Mouse (Mus musculus) CH12.LX (cell line): Measurements from ENCODE around the gene Adgra1. TPM values are rescaled to one million over a fixed set of nuclear protein-coding genes. Genes with fewer than 3 reads are reported as not detected.

Experiments used
- DNase-seq: peaks from one replicate; pipeline ENCODE4 v3.0.0-alpha.2; 2013; ENCODE audit errors: extremely low read depth
- H3K27ac ChIP-seq: 2 replicates; pipeline ENCODE4 v1.5.1; 2012; ENCODE audit warnings: low read depth, mild to moderate bottlenecking, control low read depth, moderate library complexity; ENCODE audit not compliant: insufficient read depth
- H3K27me3 ChIP-seq: replicated peaks from 2 replicates; pipeline ENCODE3; 2012; ENCODE audit warnings: inconsistent platforms
- H3K36me3 ChIP-seq, 2 experiments: replicated peaks in 1 of 2; 2 replicates each; pipeline versions ENCODE3 to v1.6.1; 2012; ENCODE audit warnings: inconsistent platforms in 1 of 2, low read length in 1 of 2, mild to moderate bottlenecking in 1 of 2, mixed read lengths in 1 of 2, moderate library complexity in 1 of 2; ENCODE audit not compliant: control insufficient read depth in 1 of 2, insufficient read depth in 1 of 2
- H3K4me1 ChIP-seq, 2 experiments: 2 replicates each; pipeline ENCODE4 v1.6.1; 2012; ENCODE audit warnings: inconsistent platforms in 1 of 2, moderate library complexity in 1 of 2; ENCODE audit not compliant: insufficient read depth in 2 of 2, control insufficient read depth in 1 of 2
- H3K4me2 ChIP-seq: 2 replicates; pipeline ENCODE4 v1.6.1; 2012; ENCODE audit warnings: low read depth, mild to moderate bottlenecking, control low read depth; ENCODE audit not compliant: poor library complexity, insufficient read depth, severe bottlenecking
- H3K4me3 ChIP-seq, 3 experiments: fragments of 150-350 bp in 1 of 3; sonication (generic) in 1 of 3; replicated peaks in 1 of 3; 2 replicates each; pipeline versions ENCODE3 to v1.5.1; 2011 to 2012; ENCODE audit warnings: low read depth in 2 of 3, low read length in 2 of 3, mild to moderate bottlenecking in 2 of 3, moderate library complexity in 2 of 3, control low read depth in 1 of 3, improper control_type of control experiment in 1 of 3, inconsistent platforms in 1 of 3, mixed read lengths in 1 of 3; ENCODE audit not compliant: poor library complexity in 1 of 3
- H3K79me2 ChIP-seq: replicated peaks from 2 replicates; pipeline ENCODE4 v1.6.1; 2012; ENCODE audit warnings: mild to moderate bottlenecking, moderate library complexity; ENCODE audit not compliant: control insufficient read depth, poor library complexity, insufficient read depth, severe bottlenecking; ENCODE audit errors: extremely low read depth
- H3K9ac ChIP-seq: 2 replicates; pipeline ENCODE4 v1.6.1; 2012; ENCODE audit warnings: low read depth, mild to moderate bottlenecking, control low read depth, moderate library complexity; ENCODE audit not compliant: insufficient read depth
- H3K9me3 ChIP-seq: replicated peaks from 2 replicates; pipeline ENCODE3; 2012; ENCODE audit warnings: low read length, inconsistent platforms, mixed read lengths
- BHLHE40 ChIP-seq: IDR thresholded peaks from 2 replicates; pipeline ENCODE4 v1.6.1; 2011; ENCODE audit warnings: mild to moderate bottlenecking, low read depth, low read length, improper control_type of control experiment
- CHD2 ChIP-seq: IDR thresholded peaks from 2 replicates; pipeline ENCODE4 v1.6.1; 2011; ENCODE audit warnings: low read length, improper control_type of control experiment
- CTCF ChIP-seq, 2 experiments: IDR thresholded peaks in 1 of 2; conservative IDR thresholded peaks in 1 of 2; 2 replicates each; pipeline ENCODE4 v1.5.1; 2011 to 2012; ENCODE audit warnings: low read depth in 2 of 2, low read length in 2 of 2, improper control_type of control experiment in 1 of 2, inconsistent platforms in 1 of 2, mild to moderate bottlenecking in 1 of 2, moderate library complexity in 1 of 2
- E2F4 ChIP-seq: IDR thresholded peaks from 2 replicates; pipeline ENCODE4 v1.6.1; 2011; ENCODE audit warnings: low read depth, low read length, improper control_type of control experiment; ENCODE audit not compliant: insufficient replicate concordance
- ELF1 ChIP-seq: IDR thresholded peaks from 2 replicates; pipeline ENCODE4 v1.6.1; 2014; ENCODE audit warnings: low read depth, mild to moderate bottlenecking, inconsistent platforms, low read length, improper control_type of control experiment
- ETS1 ChIP-seq: conservative IDR thresholded peaks from 2 replicates; pipeline ENCODE4 v1.6.1; 2012; ENCODE audit warnings: low read depth, mild to moderate bottlenecking, inconsistent platforms, low read length, improper control_type of control experiment, moderate library complexity
- GABPA ChIP-seq: IDR thresholded peaks from 2 replicates; pipeline ENCODE4 v1.6.1; 2012; ENCODE audit warnings: low read depth, low read length, improper control_type of control experiment, inconsistent platforms; ENCODE audit not compliant: insufficient replicate concordance
- HCFC1 ChIP-seq: IDR thresholded peaks from 2 replicates; pipeline ENCODE4 v1.6.1; 2012; ENCODE audit warnings: low read depth, mild to moderate bottlenecking, inconsistent platforms, low read length, improper control_type of control experiment
- IRF4 ChIP-seq: IDR thresholded peaks from 2 replicates; pipeline ENCODE4 v1.6.1; 2014; ENCODE audit warnings: low read depth, mild to moderate bottlenecking, inconsistent platforms, low read length, improper control_type of control experiment
- MAFK ChIP-seq: IDR thresholded peaks from 2 replicates; pipeline ENCODE4 v1.6.1; 2011; ENCODE audit warnings: low read length, improper control_type of control experiment; ENCODE audit not compliant: insufficient replicate concordance
- NRF1 ChIP-seq: IDR thresholded peaks from 2 replicates; pipeline ENCODE4 v1.6.1; 2014; ENCODE audit warnings: low read depth, mild to moderate bottlenecking, inconsistent platforms, low read length, improper control_type of control experiment, moderate library complexity
- PAX5 ChIP-seq: IDR thresholded peaks from 2 replicates; pipeline ENCODE4 v1.6.1; 2012; ENCODE audit warnings: low read length, inconsistent platforms, mixed read lengths
- POLR2A ChIP-seq: IDR thresholded peaks from 2 replicates; pipeline ENCODE4 v1.6.1; 2011; ENCODE audit warnings: low read depth, mild to moderate bottlenecking, improper control_type of control experiment, low read length
- POLR2AphosphoS2 ChIP-seq: IDR thresholded peaks from 2 replicates; pipeline ENCODE4 v1.6.1; 2011; ENCODE audit warnings: low read depth, low read length, improper control_type of control experiment
- RAD21 ChIP-seq: IDR thresholded peaks from 2 replicates; pipeline ENCODE4 v1.6.1; 2011; ENCODE audit warnings: low read depth, mild to moderate bottlenecking, low read length, improper control_type of control experiment, moderate library complexity
- RCOR1 ChIP-seq: conservative IDR thresholded peaks from 2 replicates; pipeline ENCODE4 v1.6.1; 2012; ENCODE audit warnings: low read depth, mild to moderate bottlenecking, inconsistent platforms, low read length, improper control_type of control experiment
- SIN3A ChIP-seq: IDR thresholded peaks from 2 replicates; pipeline ENCODE4 v1.6.1; 2012; ENCODE audit warnings: low read length, improper control_type of control experiment, inconsistent platforms
- SMC3 ChIP-seq: IDR thresholded peaks from 2 replicates; pipeline ENCODE4 v1.6.1; 2011; ENCODE audit warnings: low read depth, low read length, improper control_type of control experiment
- TBP ChIP-seq: conservative IDR thresholded peaks from 2 replicates; pipeline ENCODE4 v1.6.1; 2011; ENCODE audit warnings: low read depth, low read length, improper control_type of control experiment
- TCF12 ChIP-seq: IDR thresholded peaks from 2 replicates; pipeline ENCODE4 v1.6.1; 2014; ENCODE audit warnings: low read depth, mild to moderate bottlenecking, inconsistent platforms, low read length, improper control_type of control experiment
- UBTF ChIP-seq: IDR thresholded peaks from 2 replicates; pipeline ENCODE4 v1.6.1; 2012; ENCODE audit warnings: low read depth, mild to moderate bottlenecking, inconsistent platforms, low read length, improper control_type of control experiment, moderate library complexity
- USF2 ChIP-seq: conservative IDR thresholded peaks from 2 replicates; pipeline ENCODE4 v1.6.1; 2011; ENCODE audit warnings: low read depth, low read length, improper control_type of control experiment
- ZC3H11A ChIP-seq: IDR thresholded peaks from 2 replicates; pipeline ENCODE4 v1.6.1; 2012; ENCODE audit warnings: low read depth, mild to moderate bottlenecking, inconsistent platforms, low read length, improper control_type of control experiment
- ZMIZ1 ChIP-seq: IDR thresholded peaks from 2 replicates; pipeline ENCODE4 v1.6.1; 2012; ENCODE audit warnings: low read depth, mild to moderate bottlenecking, inconsistent platforms, low read length, improper control_type of control experiment
- dilution Hi-C: fragments of 300-500 bp; cut with MboI; formaldehyde crosslinking; loops from 2 replicates; pipeline ENCODE4 v1.14.3; 2020; ENCODE audit warnings: low sequenced_read_pairs; ENCODE audit not compliant: extremely low pct_unique_long_range_greater_than_20kb, extremely low pct_ligation_motif_present
- in situ Hi-C: fragments of 300-500 bp; cut with MboI; formaldehyde crosslinking; loops from 3 replicates; pipeline ENCODE4 v1.14.3; 2019; ENCODE audit warnings: low sequenced_read_pairs, low pct_ligation_motif_present, low pct_unique_long_range_greater_than_20kb, mixed read lengths
- polyA plus RNA-seq: library from polyadenylated mRNA; unstranded; fragments of >175 nt; gene quantifications from 2 replicates; pipeline ENCODE4 v1.2.1, GENCODE M21; 2012; ENCODE audit warnings: low read depth; ENCODE audit not compliant: insufficient read length
- total RNA-seq, 2 experiments: library from RNA; depleted of rRNA; stranded (reverse); fragments of 300-350 nt in 1 of 2; fragments of >200 nt in 1 of 2; gene quantifications; 2 replicates each; pipeline ENCODE4 v1.2.3; 2012 to 2014

The Adgra1 gene
- total and polyA plus RNA-seq, 3 experiments = not detected

- Histone ChIP-seq H3K9me3 (peaks cover 6% of the 10 kb centered on the region), H3K4me2 (no peak overlapping the region), H3K79me2 (no peaks in the 10 kb centered on the region), H3K27ac (no peak overlapping the region), H3K4me1 (peaks cover 0 to 4% of the 10 kb centered on the region in 2 experiments; a peak in 3 of 4 replicates), H3K36me3 (no peaks in the 10 kb centered on the region), H3K9ac (no peak overlapping the region), H3K27me3 (no peaks in the 10 kb centered on the region), H3K4me3 (no peak overlapping the region)
- in situ Hi-C loops (loop anchor here (5.0 to 10.0 kb wide), 2 partner anchors 49 to 141 kb away; no protein-coding TSS in a partner anchor), dilution Hi-C loops (no loop called here)
- no peak for DNase-seq
- no peak for TF ChIP-seq SIN3A
- no peak for TF ChIP-seq GABPA
Measured at GRCm38 (mm10) chr7:139843776-139844175, 9.8 kb downstream of the Adgra1 start.

- Histone ChIP-seq H3K9ac (no peak overlapping the region), H3K79me2 (no peaks in the 10 kb centered on the region), H3K9me3 (peaks cover 6% of the 10 kb centered on the region), H3K4me1 (peaks cover 0 to 4% of the 10 kb centered on the region in 2 experiments; a peak in 3 of 4 replicates), H3K36me3 (no peaks in the 10 kb centered on the region), H3K27ac (no peak overlapping the region), H3K27me3 (no peaks in the 10 kb centered on the region), H3K4me2 (no peak overlapping the region), H3K4me3 (no peak overlapping the region)
- dilution Hi-C loops = no loop called here
- TF ChIP-seq TCF12 (no peak), MAFK (no peak), HCFC1 (no peak), SIN3A (no peak), RCOR1 (no peak), RAD21 (peak; percentile 40), ZMIZ1 (no peak), BHLHE40 (no peak), NRF1 (no peak), USF2 (no peak), POLR2A (no peak), ZC3H11A (no peak), CTCF (conservative IDR thresholded peaks at IDR 0.05 in 1 of 2, IDR thresholded peaks at IDR 0.05 in 1 of 2; ENCODE audit: low read depth in 2 of 2, low read length in 2 of 2) (peak in 1 of 2 experiments; percentile 53; a peak in 2 of 4 replicates), ELF1 (no peak), UBTF (no peak), GABPA (no peak), PAX5 (no peak), POLR2AphosphoS2 (no peak), IRF4 (no peak), ETS1 (no peak), CHD2 (no peak), E2F4 (no peak), SMC3 (peak; percentile 32; the same call in 1 of the 2 replicates), TBP (no peak)
- in situ Hi-C loops = loop anchor here (10.0 kb wide), 1 partner anchor 50 kb away; no protein-coding TSS in a partner anchor
- no peak for DNase-seq
Measured at GRCm38 (mm10) chr7:139845101-139845500, 11.1 kb downstream of the Adgra1 start.
